Mouse (Mus musculus): ENCODE measurements around the gene Hist1h1b. TPM values are rescaled to one million over a fixed set of nuclear protein-coding genes. Genes with fewer than 3 reads are reported as not detected.
A peak's percentile ranks its signal among the peaks of the same experiment; 100 is the strongest.
"Not testable (repeated sequence)": the region's sequence is repeated elsewhere in the genome, so short reads cannot be mapped to it uniquely, and the experiment has no call there.

The Hist1h1b gene
- total RNA-seq, 1 experiment = 849 TPM

DNA sequence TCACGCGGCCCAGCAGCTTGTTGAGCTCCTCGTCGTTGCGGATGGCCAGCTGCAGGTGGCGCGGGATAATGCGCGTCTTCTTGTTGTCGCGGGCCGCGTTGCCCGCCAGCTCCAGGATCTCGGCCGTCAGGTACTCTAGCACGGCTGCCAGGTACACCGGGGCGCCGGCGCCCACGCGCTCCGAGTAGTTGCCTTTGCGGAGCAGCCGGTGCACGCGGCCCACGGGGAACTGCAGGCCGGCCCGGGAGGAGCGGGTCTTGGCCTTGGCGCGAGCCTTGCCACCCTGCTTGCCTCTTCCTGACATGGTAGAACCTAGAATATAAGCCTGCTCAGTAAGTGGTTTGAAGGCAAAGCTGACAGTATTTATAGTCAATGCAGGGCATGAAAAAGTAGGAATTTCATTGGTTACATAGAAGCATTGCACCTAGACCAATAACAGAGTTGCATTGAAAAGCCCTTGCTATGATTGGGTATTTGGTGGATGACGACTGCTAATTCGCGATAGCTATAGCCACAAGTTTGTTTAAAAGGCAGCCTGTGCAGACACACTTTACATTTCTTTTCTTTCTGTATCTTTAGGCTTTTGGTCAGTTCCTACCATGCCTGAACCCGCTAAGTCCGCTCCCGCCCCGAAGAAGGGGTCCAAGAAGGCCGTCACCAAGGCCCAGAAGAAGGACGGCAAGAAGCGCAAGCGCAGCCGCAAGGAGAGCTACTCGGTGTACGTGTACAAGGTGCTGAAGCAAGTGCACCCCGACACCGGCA lies 26.7 kb downstream of the Hist1h1b start, which contains the start of the genes Hist1h2ak and Hist1h2bn:
Hist1h2ak (minus strand) TSS at position 304 of the 762 bp plus-strand sequence.
Hist1h2bn (plus strand) TSS at position 600 of the 762 bp plus-strand sequence.
- H3K36me3 ChIP-seq (ENCODE audit: control insufficient read depth, insufficient read depth, low read length, poor library complexity, severe bottlenecking); H3K4me1 ChIP-seq (ENCODE audit: control insufficient read depth in 2 of 2, insufficient read depth in 2 of 2, low read length in 2 of 2, poor library complexity in 1 of 2); in situ Hi-C loops (cut with MboI; ENCODE audit: low sequenced_read_pairs in 2 of 2, unreplicated experiment in 2 of 2); H3K9me3 ChIP-seq (ENCODE audit: control insufficient read depth, insufficient read depth, low read depth, low read length): not testable (repeated sequence)
- peak; percentile 88; the same call in 1 of the 2 replicates for TF ChIP-seq CHD2 (IDR thresholded peaks at IDR 0.05; ENCODE audit: low read depth, low read length)
- Histone ChIP-seq H3K27ac (ENCODE audit: insufficient read depth, low read depth, low read length, poor library complexity, severe bottlenecking) (peak within 1 kb of the TSS; percentile 85), H3K4me3 (ENCODE audit: insufficient read depth in 1 of 2, low read depth in 1 of 2, low read length in 2 of 2, poor library complexity in 1 of 2, severe bottlenecking in 1 of 2) (peak within 1 kb of the TSS; percentile 60 to 68), H3K9ac (ENCODE audit: insufficient read depth, low read depth, low read length, poor library complexity, severe bottlenecking) (peak within 1 kb of the TSS; percentile 80)
- peak; percentile 79 for DNase-seq (ENCODE audit: low read depth, low spot score)

DNA sequence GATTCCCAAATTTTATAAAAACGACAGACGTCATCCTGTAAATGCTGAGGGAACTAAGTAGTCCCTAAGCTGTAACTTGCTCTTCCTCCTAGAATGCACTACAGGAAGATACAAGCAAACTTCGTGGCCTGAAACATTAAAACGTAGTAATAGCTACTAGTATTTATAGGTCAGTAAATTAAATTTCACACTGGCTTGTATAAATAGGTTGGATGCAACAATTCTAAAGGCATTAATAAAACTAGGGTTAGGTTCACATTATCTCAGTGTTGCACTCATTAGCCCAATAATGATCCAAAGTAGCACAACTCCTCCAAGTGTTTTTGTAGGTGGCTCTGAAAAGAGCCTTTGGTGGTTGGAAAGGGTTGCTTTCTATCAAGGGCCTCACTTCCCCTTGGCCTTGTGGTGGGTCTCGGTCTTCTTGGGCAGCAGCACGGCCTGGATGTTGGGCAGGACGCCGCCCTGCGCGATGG lies 27.3 kb downstream of the Hist1h1b start:
- DNase-seq (ENCODE audit: low read depth, low spot score) = no peak
- H3K27ac ChIP-seq (ENCODE audit: insufficient read depth, low read depth, low read length, poor library complexity, severe bottlenecking) = peak overlapping the region; percentile 85
- H3K4me1 ChIP-seq (ENCODE audit: control insufficient read depth in 2 of 2, insufficient read depth in 2 of 2, low read length in 2 of 2, poor library complexity in 1 of 2) = 0 out of 4 replicates have a peak, but pooled peaks cover 0 to under 1% of the 10 kb centered on the region in 2 experiments
- H3K36me3 ChIP-seq (ENCODE audit: control insufficient read depth, insufficient read depth, low read length, poor library complexity, severe bottlenecking) = no peaks in the 10 kb centered on the region
- TF ChIP-seq ZNF384 (IDR thresholded peaks at IDR 0.05; ENCODE audit: low read depth, low read length) (no peak), ZC3H11A (IDR thresholded peaks at IDR 0.05; ENCODE audit: borderline replicate concordance, low read depth, low read length) (no peak), CHD2 (IDR thresholded peaks at IDR 0.05; ENCODE audit: low read depth, low read length) (no peak), MAFK (IDR thresholded peaks at IDR 0.05; ENCODE audit: insufficient read depth, low read depth, low read length) (no peak), HCFC1 (IDR thresholded peaks at IDR 0.05; ENCODE audit: borderline replicate concordance, insufficient read depth, low read length) (no peak)
- peak overlapping the region; percentile 80 for H3K9ac ChIP-seq (ENCODE audit: insufficient read depth, low read depth, low read length, poor library complexity, severe bottlenecking)
- in situ Hi-C loops (cut with MboI; ENCODE audit: low sequenced_read_pairs in 2 of 2, unreplicated experiment in 2 of 2) = no loop called here
- peak overlapping the region; percentile 56 to 68 for H3K4me3 ChIP-seq (ENCODE audit: insufficient read depth in 1 of 2, low read depth in 1 of 2, low read length in 2 of 2, poor library complexity in 1 of 2, severe bottlenecking in 1 of 2)
- H3K9me3 ChIP-seq (ENCODE audit: control insufficient read depth, insufficient read depth, low read depth, low read length) = no peaks in the 10 kb centered on the region

DNA sequence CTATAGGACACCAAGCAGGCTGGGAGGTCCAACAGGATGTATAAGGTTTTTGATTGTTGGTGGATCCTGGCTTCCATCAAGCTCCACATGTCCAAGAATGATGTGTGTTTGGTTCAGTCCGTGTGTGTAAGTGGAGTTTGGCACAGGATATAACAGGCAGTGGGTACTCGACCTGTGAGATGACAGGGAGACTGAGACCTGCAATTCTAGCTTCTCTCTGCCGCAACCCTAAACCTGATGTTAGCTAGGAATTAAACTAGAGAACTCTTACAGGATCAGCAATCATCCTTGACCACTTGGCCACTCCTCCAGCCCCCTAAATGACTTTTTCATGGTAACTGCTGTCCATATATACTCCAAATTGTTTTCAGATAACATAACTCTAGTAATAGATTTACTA lies 28.1 kb downstream of the Hist1h1b start:
- H3K9me3 ChIP-seq (ENCODE audit: control insufficient read depth, insufficient read depth, low read depth, low read length) = no peaks in the 10 kb centered on the region
- peak overlapping the region; percentile 59; the same call in 1 of the 2 replicates for H3K9ac ChIP-seq (ENCODE audit: insufficient read depth, low read depth, low read length, poor library complexity, severe bottlenecking)
- TF ChIP-seq HCFC1 (IDR thresholded peaks at IDR 0.05; ENCODE audit: borderline replicate concordance, insufficient read depth, low read length) (no peak), ZC3H11A (IDR thresholded peaks at IDR 0.05; ENCODE audit: borderline replicate concordance, low read depth, low read length) (no peak), ZNF384 (IDR thresholded peaks at IDR 0.05; ENCODE audit: low read depth, low read length) (no peak), CHD2 (IDR thresholded peaks at IDR 0.05; ENCODE audit: low read depth, low read length) (no peak), MAFK (IDR thresholded peaks at IDR 0.05; ENCODE audit: insufficient read depth, low read depth, low read length) (no peak)
- H3K27ac ChIP-seq (ENCODE audit: insufficient read depth, low read depth, low read length, poor library complexity, severe bottlenecking) = no peak overlapping the region; the same call in 1 of the 2 replicates
- H3K4me3 ChIP-seq (ENCODE audit: insufficient read depth in 1 of 2, low read depth in 1 of 2, low read length in 2 of 2, poor library complexity in 1 of 2, severe bottlenecking in 1 of 2) = no peak overlapping the region
- H3K4me1 ChIP-seq (ENCODE audit: control insufficient read depth in 2 of 2, insufficient read depth in 2 of 2, low read length in 2 of 2, poor library complexity in 1 of 2) = 0 out of 4 replicates have a peak, but pooled peaks cover 0 to 2% of the 10 kb centered on the region in 2 experiments
- DNase-seq (ENCODE audit: low read depth, low spot score) = no peak
- in situ Hi-C loops (cut with MboI; ENCODE audit: low sequenced_read_pairs in 2 of 2, unreplicated experiment in 2 of 2) = no loop called here
- H3K36me3 ChIP-seq (ENCODE audit: control insufficient read depth, insufficient read depth, low read length, poor library complexity, severe bottlenecking) = no peaks in the 10 kb centered on the region

DNA sequence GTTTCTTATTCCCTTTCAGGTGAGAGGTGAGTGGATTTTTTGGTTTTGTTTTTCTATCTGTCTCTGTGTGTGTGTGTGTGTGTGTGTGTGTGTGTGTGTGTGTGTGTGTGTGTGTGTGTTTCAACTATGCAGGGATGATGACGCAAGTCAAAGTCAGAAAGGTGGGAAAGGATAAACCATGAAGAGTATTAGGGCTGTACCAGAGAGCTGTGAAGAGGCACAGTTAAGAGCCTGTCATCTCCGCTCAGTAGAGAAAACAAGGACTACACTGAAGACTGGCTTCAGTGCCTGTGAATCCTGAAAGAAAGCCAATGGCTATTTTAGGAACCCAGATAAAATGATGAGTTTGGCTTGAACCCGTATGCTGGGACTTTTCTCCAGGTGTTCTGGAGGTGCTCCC lies 28.6 kb downstream of the Hist1h1b start:
- Histone ChIP-seq H3K9me3 (ENCODE audit: control insufficient read depth, insufficient read depth, low read depth, low read length) (no peaks in the 10 kb centered on the region), H3K4me1 (ENCODE audit: control insufficient read depth in 2 of 2, insufficient read depth in 2 of 2, low read length in 2 of 2, poor library complexity in 1 of 2) (0 out of 4 replicates have a peak, but pooled peaks cover 0 to 2% of the 10 kb centered on the region in 2 experiments), H3K4me3 (ENCODE audit: insufficient read depth in 1 of 2, low read depth in 1 of 2, low read length in 2 of 2, poor library complexity in 1 of 2, severe bottlenecking in 1 of 2) (no peak overlapping the region), H3K9ac (ENCODE audit: insufficient read depth, low read depth, low read length, poor library complexity, severe bottlenecking) (no peak overlapping the region), H3K36me3 (ENCODE audit: control insufficient read depth, insufficient read depth, low read length, poor library complexity, severe bottlenecking) (no peaks in the 10 kb centered on the region), H3K27ac (ENCODE audit: insufficient read depth, low read depth, low read length, poor library complexity, severe bottlenecking) (no peak overlapping the region; the same call in 1 of the 2 replicates)
- no peak for TF ChIP-seq CHD2 (IDR thresholded peaks at IDR 0.05; ENCODE audit: low read depth, low read length)
- no peak for TF ChIP-seq ZC3H11A (IDR thresholded peaks at IDR 0.05; ENCODE audit: borderline replicate concordance, low read depth, low read length)
- no peak for TF ChIP-seq MAFK (IDR thresholded peaks at IDR 0.05; ENCODE audit: insufficient read depth, low read depth, low read length)
- no peak for TF ChIP-seq ZNF384 (IDR thresholded peaks at IDR 0.05; ENCODE audit: low read depth, low read length)
- no peak for TF ChIP-seq HCFC1 (IDR thresholded peaks at IDR 0.05; ENCODE audit: borderline replicate concordance, insufficient read depth, low read length)
- no peak for DNase-seq (ENCODE audit: low read depth, low spot score)
- in situ Hi-C loops (cut with MboI; ENCODE audit: low sequenced_read_pairs in 2 of 2, unreplicated experiment in 2 of 2) = no loop called here
